Mouse (Mus musculus): Measurements from ENCODE around the gene Dkkl1. TPM values are rescaled to one million over a fixed set of nuclear protein-coding genes. Genes with fewer than 3 reads are reported as not detected.
"Not testable (repeated sequence)": the region's sequence is repeated elsewhere in the genome, so short reads cannot be mapped to it uniquely, and the experiment has no call there.

Dkkl1 gene
- polyA plus RNA-seq, 2 experiments, result 4.8 to 14.8 TPM

DNA sequence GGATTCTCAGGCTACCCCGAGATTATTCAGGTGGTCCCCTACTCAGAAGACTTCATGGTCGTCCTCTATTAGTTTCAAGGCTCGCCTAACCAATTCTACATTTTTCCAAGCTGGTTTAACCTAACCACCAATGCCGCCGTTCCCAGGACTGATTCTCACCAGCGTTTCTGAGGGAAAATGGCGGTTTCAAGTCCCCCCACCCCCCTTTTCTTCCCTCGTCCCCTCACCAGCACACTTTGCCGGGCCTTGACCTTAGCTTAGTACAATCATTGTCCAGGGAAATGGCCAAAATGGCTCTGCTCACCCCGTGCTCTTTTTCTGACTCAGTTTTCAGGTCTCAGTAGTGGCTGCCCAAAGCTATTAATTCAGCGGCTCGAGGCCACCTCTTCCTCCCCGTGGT, 36.5 kb downstream of the Dkkl1 start:
- Histone ChIP-seq H3K36me3 (ENCODE audit: control insufficient read depth, insufficient read depth, low read length) (no peaks in the 10 kb centered on the region), H3K4me2 (replicated peaks; ENCODE audit: low read depth, low read length, severe bottlenecking) (no peak overlapping the region), H3K27me3 (ENCODE audit: control insufficient read depth, insufficient read depth, low read length) (peaks cover 65% of the 10 kb centered on the region), H3K27ac (replicated peaks; ENCODE audit: low read depth, low read length) (no peak overlapping the region), H3K9me3 (ENCODE audit: control insufficient read depth, low read length) (peaks cover 3% of the 10 kb centered on the region; the same call in 1 of the 2 replicates), H3K9ac (ENCODE audit: low read depth, low read length, severe bottlenecking) (no peak overlapping the region), H3K4me3 (replicated peaks; ENCODE audit: low read length) (no peak overlapping the region), H3K4me1 (ENCODE audit: control insufficient read depth, insufficient read depth, low read length) (no peaks in the 10 kb centered on the region)
- 4% methylated on average over 13 of the region's 13 CpGs for WGBS
- ATAC-seq (ENCODE audit: low FRiP score, low read depth) (no peak), DNase-seq (ENCODE audit: low spot score) (no peak)
- TF ChIP-seq POLR2A (IDR thresholded peaks at IDR 0.05; ENCODE audit: borderline replicate concordance, extremely low read depth, insufficient read depth, insufficient read length), result no peak

GRCm38 (mm10) chr7:45174567-45175280, 37.2 kb downstream of the Dkkl1 start:
- H3K9me3 ChIP-seq (ENCODE audit: control insufficient read depth, low read length), result peaks cover 9% of the 10 kb centered on the region
- H3K27me3 ChIP-seq (ENCODE audit: control insufficient read depth, insufficient read depth, low read length), result peaks cover 61% of the 10 kb centered on the region
- 0 out of 2 replicates have a peak overlapping the region, but pooled peaks have one; percentile 10 for H3K4me2 ChIP-seq (replicated peaks; ENCODE audit: low read depth, low read length, severe bottlenecking)
- DNase-seq (ENCODE audit: low spot score) (no peak), ATAC-seq (ENCODE audit: low FRiP score, low read depth) (no peak)
- H3K36me3 ChIP-seq (ENCODE audit: control insufficient read depth, insufficient read depth, low read length), result no peaks in the 10 kb centered on the region
- no peaks in the 10 kb centered on the region for H3K4me1 ChIP-seq (ENCODE audit: control insufficient read depth, insufficient read depth, low read length)
- no peak overlapping the region for H3K4me3 ChIP-seq (replicated peaks; ENCODE audit: low read length)
- TF ChIP-seq POLR2A (IDR thresholded peaks at IDR 0.05; ENCODE audit: borderline replicate concordance, extremely low read depth, insufficient read depth, insufficient read length), result no peak
- whole genome bisulfite sequencing, result 5% methylated on average over 24 of the region's 29 CpGs
- H3K9ac ChIP-seq (ENCODE audit: low read depth, low read length, severe bottlenecking), result no peak overlapping the region
- no peak overlapping the region for H3K27ac ChIP-seq (replicated peaks; ENCODE audit: low read depth, low read length)

DNA sequence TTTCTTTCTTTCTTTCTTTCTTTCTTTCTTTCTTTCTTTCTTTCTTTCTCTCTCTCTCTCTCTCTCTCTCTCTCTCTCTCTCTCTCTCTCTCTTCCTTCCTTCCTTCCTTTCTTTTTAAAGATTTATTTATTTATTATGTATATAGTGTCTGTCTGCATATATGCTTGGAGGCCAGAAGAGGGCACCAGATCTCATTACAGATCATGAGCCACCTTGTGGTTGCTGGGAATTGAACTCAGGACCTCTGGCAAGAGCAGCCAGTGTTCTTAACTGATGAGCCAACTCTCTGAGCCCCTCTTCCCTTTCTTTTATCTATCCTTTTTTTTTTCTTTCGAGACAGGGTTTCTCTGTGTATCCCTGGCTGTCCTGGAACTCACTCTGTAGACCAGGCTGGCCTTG, 38.2 kb downstream of the Dkkl1 start:
- H3K9me3 ChIP-seq (ENCODE audit: control insufficient read depth, low read length), result peaks cover 19% of the 10 kb centered on the region
- WGBS, result 67% methylated on average over 1 of the region's 1 CpGs
- peaks cover 63% of the 10 kb centered on the region for H3K27me3 ChIP-seq (ENCODE audit: control insufficient read depth, insufficient read depth, low read length)
- not testable (repeated sequence) for H3K4me3 ChIP-seq (replicated peaks; ENCODE audit: low read length); H3K4me1 ChIP-seq (ENCODE audit: control insufficient read depth, insufficient read depth, low read length); H3K36me3 ChIP-seq (ENCODE audit: control insufficient read depth, insufficient read depth, low read length); H3K4me2 ChIP-seq (replicated peaks; ENCODE audit: low read depth, low read length, severe bottlenecking); DNase-seq (ENCODE audit: low spot score); H3K9ac ChIP-seq (ENCODE audit: low read depth, low read length, severe bottlenecking); H3K27ac ChIP-seq (replicated peaks; ENCODE audit: low read depth, low read length); ATAC-seq (ENCODE audit: low FRiP score, low read depth)

DNA sequence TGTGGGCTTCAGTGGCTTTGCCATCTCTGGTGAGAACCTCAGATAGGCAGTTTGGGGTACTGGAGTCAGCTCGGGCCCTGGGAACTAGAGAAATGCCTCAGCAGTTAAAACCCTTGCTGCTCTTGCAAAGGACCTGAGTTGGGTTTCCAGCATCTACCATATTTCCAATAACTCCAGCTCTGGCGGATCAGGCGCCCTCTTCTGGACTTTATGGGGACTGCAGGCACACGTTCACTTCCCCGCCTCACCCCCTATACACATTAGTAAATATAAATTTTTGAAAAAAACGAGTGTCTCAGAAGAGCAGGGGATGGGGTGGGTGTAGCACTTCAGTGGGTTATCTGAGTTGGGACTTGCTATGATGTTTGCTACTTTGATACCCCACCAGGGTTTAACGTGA, 39.0 kb downstream of the Dkkl1 start:
- no peaks in the 10 kb centered on the region for H3K36me3 ChIP-seq (ENCODE audit: control insufficient read depth, insufficient read depth, low read length)
- ATAC-seq (ENCODE audit: low FRiP score, low read depth), result no peak
- H3K9me3 ChIP-seq (ENCODE audit: control insufficient read depth, low read length), result peaks cover 19% of the 10 kb centered on the region
- H3K27me3 ChIP-seq (ENCODE audit: control insufficient read depth, insufficient read depth, low read length), result peaks cover 63% of the 10 kb centered on the region
- H3K27ac ChIP-seq (replicated peaks; ENCODE audit: low read depth, low read length), result no peak overlapping the region
- no peak for TF ChIP-seq POLR2A (IDR thresholded peaks at IDR 0.05; ENCODE audit: borderline replicate concordance, extremely low read depth, insufficient read depth, insufficient read length)
- 65% methylated on average over 7 of the region's 7 CpGs for WGBS
- H3K9ac ChIP-seq (ENCODE audit: low read depth, low read length, severe bottlenecking), result no peak overlapping the region
- DNase-seq (ENCODE audit: low spot score), result no peak
- no peaks in the 10 kb centered on the region for H3K4me1 ChIP-seq (ENCODE audit: control insufficient read depth, insufficient read depth, low read length)
- no peak overlapping the region for H3K4me2 ChIP-seq (replicated peaks; ENCODE audit: low read depth, low read length, severe bottlenecking)
- H3K4me3 ChIP-seq (replicated peaks; ENCODE audit: low read length), result no peak overlapping the region

DNA sequence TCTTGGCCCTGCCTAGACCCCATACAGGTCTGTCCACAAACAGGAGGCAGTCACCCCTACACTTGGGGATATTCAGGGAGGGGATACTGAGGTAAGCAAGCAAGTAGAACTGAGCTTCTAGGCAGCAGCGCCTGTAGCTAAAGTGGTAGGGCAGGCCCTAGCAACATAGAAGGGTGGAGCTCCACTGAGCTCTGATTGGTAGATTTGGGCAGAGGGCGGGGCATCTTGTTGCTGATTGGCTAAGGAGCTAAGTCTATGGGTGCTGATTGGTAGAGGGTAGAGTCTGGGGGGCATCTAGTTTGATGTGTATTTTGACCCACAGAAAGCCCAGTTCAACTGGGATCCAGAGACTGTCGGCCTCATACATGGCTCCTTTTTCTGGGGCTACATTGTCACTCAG, 42.5 kb downstream of the Dkkl1 start:
- H3K9me3 ChIP-seq (ENCODE audit: control insufficient read depth, low read length), result peaks cover 19% of the 10 kb centered on the region
- H3K36me3 ChIP-seq (ENCODE audit: control insufficient read depth, insufficient read depth, low read length), result no peaks in the 10 kb centered on the region
- no peaks in the 10 kb centered on the region for H3K4me1 ChIP-seq (ENCODE audit: control insufficient read depth, insufficient read depth, low read length)
- DNase-seq (ENCODE audit: low spot score) (no peak), ATAC-seq (ENCODE audit: low FRiP score, low read depth) (no peak)
- TF ChIP-seq POLR2A (IDR thresholded peaks at IDR 0.05; ENCODE audit: borderline replicate concordance, extremely low read depth, insufficient read depth, insufficient read length), result no peak
- no peak overlapping the region for H3K27ac ChIP-seq (replicated peaks; ENCODE audit: low read depth, low read length)
- no peak overlapping the region for H3K4me3 ChIP-seq (replicated peaks; ENCODE audit: low read length)
- peaks cover 62% of the 10 kb centered on the region for H3K27me3 ChIP-seq (ENCODE audit: control insufficient read depth, insufficient read depth, low read length)
- no peak overlapping the region for H3K9ac ChIP-seq (ENCODE audit: low read depth, low read length, severe bottlenecking)
- 98% methylated on average over 3 of the region's 3 CpGs for WGBS
- no peak overlapping the region for H3K4me2 ChIP-seq (replicated peaks; ENCODE audit: low read depth, low read length, severe bottlenecking)

Measured in limb, embryonic 14.5 days (tissue).